ENCODE assay signal across 22 mouse cellular contexts in genomic region chr9:49760571-49760970, GRCm38 (mm10). TPM values are rescaled to one million over a fixed set of nuclear protein-coding genes. Genes with fewer than 3 reads are reported as not detected.
DNase-seq lines count a peak whose midpoint lies in the region; ATAC-seq and TF ChIP-seq lines count a peak whose summit lies in the region.
"Had no signal": no experiment of that assay in that cellular context is flagged by ENCODE, and none has a peak within 500 bp of the region (broad histone marks: within the 10 kb centered on the region; RNA-seq: fewer than 3 reads in every experiment).

No protein-coding gene starts in this region.

- no peaks in the 10 kb centered on the region for H3K27me3 ChIP-seq in kidney, embryonic 15.5 days
- H3K27me3 ChIP-seq in kidney, postnatal 0 days (ENCODE audit: insufficient read depth, low read length): no peaks in the 10 kb centered on the region
- H3K27me3 ChIP-seq: embryonic facial prominence, embryonic 13.5 days; embryonic facial prominence, embryonic 15.5 days; forebrain, embryonic 12.5 days had no signal

- WGBS in kidney, embryonic 15.5 days: 38% methylated on average over 6 of the region's 6 CpGs
- 44% methylated on average over 6 of the region's 6 CpGs for WGBS in kidney, postnatal 0 days

- peak; percentile 86 for ATAC-seq in kidney, embryonic 15.5 days (replicated peaks; ENCODE audit: low FRiP score)
- peak; percentile 69 for ATAC-seq in kidney, postnatal 0 days (replicated peaks; ENCODE audit: low FRiP score, low read depth)
- ATAC-seq: forebrain, embryonic 14.5 days; forebrain, embryonic 16.5 days had no signal

- no peak overlapping the region for H3K9ac ChIP-seq in kidney, embryonic 15.5 days
- H3K9ac ChIP-seq in kidney, postnatal 0 days (ENCODE audit: low read depth, low read length): no peak overlapping the region
- H3K9ac ChIP-seq: embryonic facial prominence, embryonic 13.5 days; embryonic facial prominence, embryonic 15.5 days; forebrain, embryonic 12.5 days had no signal

- no peaks in the 10 kb centered on the region for H3K36me3 ChIP-seq in kidney, embryonic 15.5 days
- no peaks in the 10 kb centered on the region for H3K36me3 ChIP-seq in kidney, postnatal 0 days (ENCODE audit: insufficient read depth, low read length)
- H3K36me3 ChIP-seq: embryonic facial prominence, embryonic 13.5 days; embryonic facial prominence, embryonic 15.5 days; forebrain, embryonic 10.5 days; forebrain, embryonic 12.5 days had no signal

- 0 out of 2 replicates have a peak overlapping the region, but pooled peaks have one; percentile 30 for H3K27ac ChIP-seq in kidney, embryonic 15.5 days
- no peak overlapping the region for H3K27ac ChIP-seq in kidney, postnatal 0 days
- H3K27ac ChIP-seq: embryonic facial prominence, embryonic 13.5 days; embryonic facial prominence, embryonic 15.5 days; forebrain, embryonic 10.5 days; forebrain, embryonic 12.5 days had no signal

- no peaks in the 10 kb centered on the region for H3K9me3 ChIP-seq in kidney, embryonic 15.5 days (replicated peaks)
- H3K9me3 ChIP-seq in kidney, postnatal 0 days (replicated peaks; ENCODE audit: low read length): no peaks in the 10 kb centered on the region
- H3K9me3 ChIP-seq: embryonic facial prominence, embryonic 13.5 days; embryonic facial prominence, embryonic 15.5 days; forebrain, embryonic 10.5 days; forebrain, embryonic 12.5 days had no signal

- no peak overlapping the region for H3K4me3 ChIP-seq in kidney, embryonic 15.5 days (replicated peaks)
- no peak overlapping the region for H3K4me3 ChIP-seq in kidney, postnatal 0 days (replicated peaks; ENCODE audit: low read depth, low read length)
- H3K4me3 ChIP-seq: embryonic facial prominence, embryonic 13.5 days; embryonic facial prominence, embryonic 15.5 days; erythroblast, embryonic 14.5 days; forebrain, embryonic 10.5 days; forebrain, embryonic 12.5 days had no signal

- H3K4me1 ChIP-seq in kidney, embryonic 15.5 days: peaks cover 52% of the 10 kb centered on the region
- H3K4me1 ChIP-seq in kidney, postnatal 0 days (replicated peaks; ENCODE audit: insufficient read depth, low read length): no peaks in the 10 kb centered on the region

- no peak for TF ChIP-seq CTCF in kidney, postnatal 0 days (IDR thresholded peaks at IDR 0.05; ENCODE audit: low read depth)

- DNase-seq in kidney, postnatal 10 days: no peak
- DNase-seq in kidney, postnatal 0 days (ENCODE audit: low spot score): peak; percentile 80
- DNase-seq in kidney, adult 8-10 months: no peak
- DNase-seq in frontal cortex, postnatal 36 days (ENCODE audit: low spot score in 2 of 2): no peak
- DNase-seq: adrenal gland, adult 2 months; adrenal gland, postnatal 10 days; adrenal gland, postnatal 25 days; cerebellum, adult 11 months; cerebellum, adult 18-20 months; cerebellum, adult 8-10 months; cerebellum, adult 9-11 months; cerebellum, postnatal 14 days; cerebellum, postnatal 36 days; embryo, embryonic 11 days had no signal

- no peak overlapping the region for H3K4me2 ChIP-seq in kidney, embryonic 15.5 days
- H3K4me2 ChIP-seq in kidney, postnatal 0 days (ENCODE audit: low read length): no peak overlapping the region
- H3K4me2 ChIP-seq: embryonic facial prominence, embryonic 13.5 days; embryonic facial prominence, embryonic 15.5 days; forebrain, embryonic 12.5 days had no signal

RNA-seq across cellular contexts. Expression of gene Ncam1, which starts 38.2 kb away (rescaled TPM):
- polyA plus RNA-seq in kidney, embryonic 15.5 days (2015; fragmentation: Nextera tagmentation; extraction: Ambion mirVana): 163 and 166 TPM in 2 replicates
- 81.2 and 91.2 TPM in 2 replicates for polyA plus RNA-seq in kidney, postnatal 0 days (2015; fragmentation: Nextera tagmentation; extraction: Ambion mirVana)
